Mouse (Mus musculus): Measurements from ENCODE around the gene Rnaseh1.

Rnaseh1 gene

DNA sequence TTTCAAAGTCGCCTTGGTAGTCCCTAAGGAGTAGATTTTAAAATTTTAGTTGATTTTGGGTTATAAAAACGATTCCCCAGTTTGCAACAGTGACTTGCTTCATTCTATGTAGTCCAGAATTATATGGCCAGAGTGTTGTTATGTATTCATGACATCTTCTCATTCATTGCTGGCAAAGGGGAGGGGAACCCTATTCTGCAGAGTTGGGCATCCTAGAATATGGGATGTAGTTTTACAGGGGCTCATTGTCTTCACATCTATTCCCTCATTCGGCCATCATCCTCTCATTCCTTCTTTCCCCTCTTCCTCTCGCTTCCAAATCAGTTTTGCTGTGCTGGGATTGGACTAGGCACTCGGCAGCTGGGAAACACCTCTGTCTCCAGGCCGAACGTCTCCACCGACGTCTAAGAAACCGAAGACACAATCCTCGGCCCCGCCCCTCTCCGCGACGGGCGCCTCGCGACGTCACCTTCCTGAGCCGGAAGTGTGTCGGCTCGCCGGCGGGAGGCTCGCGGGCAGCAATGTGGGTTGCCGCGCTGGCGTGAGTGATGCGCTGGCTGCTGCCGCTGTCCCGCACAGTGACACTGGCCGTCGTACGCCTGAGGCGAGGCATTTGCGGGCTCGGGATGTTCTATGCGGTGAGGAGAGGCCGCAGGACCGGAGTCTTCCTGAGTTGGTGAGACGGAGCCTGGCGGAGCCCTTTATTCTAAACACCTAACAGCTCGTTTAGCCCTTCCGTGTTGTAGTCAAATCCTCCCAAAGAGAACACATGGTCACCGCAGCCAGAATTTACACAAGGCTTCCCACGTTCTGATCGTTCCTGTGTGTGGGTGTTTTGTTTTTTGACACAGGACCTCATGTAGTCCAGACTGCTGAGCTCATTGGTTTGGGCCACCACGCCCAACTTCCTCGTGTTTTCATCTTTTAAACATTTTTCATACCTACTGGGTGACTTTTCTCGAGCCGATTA, at the start of gene Rnaseh1:
Rnaseh1 (plus strand) TSS at position 462 of the 970 bp plus-strand sequence.
- DNase-seq (ENCODE audit: low read depth, low spot score): peak; percentile 96

DNA sequence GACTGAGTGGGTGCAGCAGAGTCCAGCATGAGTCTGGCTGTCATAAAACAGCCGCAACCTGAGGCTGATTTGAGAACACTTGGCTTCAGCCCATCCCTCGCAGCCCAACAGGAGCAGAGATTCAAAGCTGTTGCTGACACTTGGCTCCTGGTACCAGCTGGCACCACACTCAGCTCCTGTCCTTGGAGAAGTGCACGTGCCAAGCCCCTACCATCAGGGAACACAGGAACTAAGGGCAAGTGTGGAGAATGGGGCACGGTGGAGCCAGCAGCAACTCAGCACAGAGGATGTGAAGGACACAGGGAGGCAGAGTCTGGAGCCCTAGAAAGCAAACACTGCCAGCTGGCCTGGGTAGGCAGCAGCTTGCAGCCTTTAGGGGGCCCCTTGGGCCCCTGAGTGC, 47.1 kb upstream of the Rnaseh1 start:
- peak; percentile 37 for DNase-seq (ENCODE audit: low read depth, low spot score)

DNA sequence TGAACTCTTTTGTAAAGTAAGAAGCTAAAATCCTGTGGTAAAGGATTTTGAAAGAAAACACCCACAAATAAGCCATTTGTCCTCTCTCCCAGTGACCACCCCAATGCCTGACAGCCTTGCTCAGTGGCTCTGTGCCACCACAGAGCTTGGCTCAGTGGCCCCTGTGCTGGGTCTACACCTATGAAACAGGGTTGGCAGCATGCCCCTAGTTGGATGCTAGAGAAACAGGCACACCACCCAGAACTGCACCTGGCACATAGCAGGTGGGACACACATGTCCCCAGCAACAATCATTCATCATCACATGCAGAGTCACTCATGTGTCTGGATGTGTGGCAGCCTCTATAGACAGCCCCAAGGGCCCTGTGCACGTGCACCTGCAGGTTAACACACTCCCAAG, 45.9 kb upstream of the Rnaseh1 start:
- DNase-seq (ENCODE audit: low read depth, low spot score): no peak

DNA sequence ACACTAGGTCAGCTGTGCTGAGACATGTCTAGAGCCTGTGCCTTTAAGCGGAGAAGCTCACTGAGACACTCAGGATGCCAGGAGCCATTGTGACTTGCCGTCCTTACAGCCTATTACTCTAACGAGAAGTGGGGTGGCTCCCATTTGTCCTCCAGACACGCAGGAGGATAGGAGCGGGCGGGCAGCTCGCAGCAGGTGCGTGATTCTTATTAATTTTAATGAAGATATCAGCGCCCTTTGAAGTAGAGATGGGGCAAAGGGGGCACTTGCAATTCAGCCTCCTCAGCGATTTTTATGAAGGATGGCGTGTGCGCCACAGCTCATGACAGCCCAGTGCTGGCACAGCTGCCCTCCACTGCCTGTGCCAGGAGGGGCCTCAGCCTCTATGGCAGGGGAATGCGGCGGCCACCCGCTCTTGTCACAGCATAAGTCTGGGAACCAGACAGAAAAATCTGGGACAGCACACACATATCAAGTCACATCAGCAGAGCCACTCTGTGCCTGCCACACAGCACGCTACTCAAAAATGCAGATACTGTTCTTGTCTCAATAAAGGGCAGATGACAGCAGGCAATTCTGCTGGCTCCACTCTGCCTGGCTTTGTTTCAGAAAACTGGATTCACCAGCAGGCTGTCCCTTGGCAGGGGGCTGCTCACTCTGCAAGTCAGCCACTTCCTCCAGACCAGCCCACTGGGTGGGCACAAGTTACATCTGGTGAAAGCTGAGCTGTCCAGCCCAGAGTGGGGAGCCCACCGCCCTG, 41.7 kb upstream of the Rnaseh1 start:
- no peak for DNase-seq (ENCODE audit: low read depth, low spot score)

DNA sequence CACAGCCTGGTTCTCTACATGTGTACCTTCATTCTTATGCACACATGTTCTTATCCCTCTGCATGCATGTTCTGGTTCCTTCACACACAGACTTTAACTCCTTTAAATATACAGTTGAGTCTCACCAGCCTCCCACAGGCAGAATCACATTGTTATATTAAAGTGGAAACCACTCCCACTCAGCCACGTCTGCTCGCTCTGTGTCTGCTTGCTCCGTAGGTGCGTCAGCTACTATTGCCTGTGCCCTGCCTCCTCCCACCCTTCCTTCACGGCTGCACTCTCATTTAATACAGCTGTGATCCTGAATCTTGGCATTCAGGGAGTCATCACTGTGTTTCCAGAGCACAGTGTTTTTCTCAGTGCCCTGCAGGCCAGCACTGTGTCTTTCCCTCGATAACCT, 37.0 kb upstream of the Rnaseh1 start:
- no peak for DNase-seq (ENCODE audit: low read depth, low spot score)

DNA sequence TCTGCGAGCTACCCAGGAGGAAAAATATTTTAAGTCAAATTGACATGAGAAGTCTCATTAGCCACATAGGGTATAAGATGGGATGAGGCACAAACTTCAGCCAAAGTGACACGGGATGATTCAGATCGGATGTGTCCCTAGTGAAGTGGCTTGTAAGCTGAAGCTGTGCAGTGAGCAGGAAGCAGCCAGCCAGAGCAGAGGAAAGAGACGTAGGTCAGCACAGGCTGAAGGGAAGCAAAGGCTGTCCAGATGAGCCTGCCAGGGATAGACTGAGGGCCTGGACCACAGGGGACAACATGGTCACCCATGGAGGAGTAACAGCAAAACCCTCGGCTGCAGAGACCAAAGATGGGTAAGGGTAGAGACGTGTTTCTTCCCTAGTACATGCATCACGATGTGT, 35.0 kb upstream of the Rnaseh1 start:
- DNase-seq (ENCODE audit: low read depth, low spot score): no peak

DNA sequence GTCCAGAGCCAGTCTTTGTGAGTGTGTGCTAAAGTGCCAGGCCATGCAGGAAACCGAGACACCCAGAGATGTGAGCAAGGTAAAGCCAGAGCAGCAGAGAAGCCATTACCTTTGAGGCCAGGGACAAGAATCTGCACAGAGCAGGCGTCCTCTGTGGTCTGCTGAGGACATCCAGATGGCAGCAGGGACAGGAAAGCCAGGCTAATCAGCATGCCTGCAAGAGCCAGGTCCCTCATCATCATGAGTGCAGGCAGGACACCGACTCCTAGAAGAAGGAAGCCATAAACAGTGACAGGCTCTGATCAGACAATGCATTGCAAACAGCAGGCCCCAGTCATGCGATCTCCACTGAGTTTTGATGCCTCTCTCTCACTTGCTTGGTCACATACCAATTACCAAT, 32.1 kb upstream of the Rnaseh1 start:
- no peak for DNase-seq (ENCODE audit: low read depth, low spot score)

DNA sequence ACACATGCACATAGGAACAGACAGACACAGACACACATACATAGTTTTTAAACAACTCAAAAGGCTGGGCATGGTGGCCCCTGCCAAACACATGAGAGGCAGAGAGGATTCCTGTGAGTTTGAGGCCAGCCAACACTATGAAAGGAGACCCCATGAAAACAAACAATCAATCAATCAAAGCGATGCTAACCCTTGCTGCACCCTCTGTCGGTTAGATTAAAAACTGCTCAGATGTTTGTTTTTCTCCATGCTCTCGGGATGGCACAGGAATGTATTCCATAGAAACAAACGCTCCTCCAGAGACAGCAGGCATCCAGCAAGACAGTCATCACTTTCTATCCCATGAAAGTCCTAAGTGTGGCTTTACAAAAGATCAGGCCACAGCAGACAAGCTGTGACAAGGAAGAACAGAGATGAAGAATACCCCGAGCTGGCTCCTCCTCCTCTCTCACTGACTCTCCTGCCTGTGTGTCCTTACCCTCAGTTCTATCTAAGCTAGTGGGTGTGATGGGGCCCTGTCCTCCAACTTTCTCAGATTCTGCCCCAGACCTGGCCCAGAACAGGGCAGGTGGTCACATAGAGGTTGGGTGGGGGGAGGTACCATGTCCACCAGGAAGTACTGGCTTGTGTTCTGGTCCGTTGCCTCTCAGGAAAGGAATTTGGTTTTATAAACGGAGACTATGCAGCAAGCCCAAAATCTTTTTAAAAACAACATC, 27.8 kb upstream of the Rnaseh1 start:
- DNase-seq (ENCODE audit: low read depth, low spot score): no peak

DNA sequence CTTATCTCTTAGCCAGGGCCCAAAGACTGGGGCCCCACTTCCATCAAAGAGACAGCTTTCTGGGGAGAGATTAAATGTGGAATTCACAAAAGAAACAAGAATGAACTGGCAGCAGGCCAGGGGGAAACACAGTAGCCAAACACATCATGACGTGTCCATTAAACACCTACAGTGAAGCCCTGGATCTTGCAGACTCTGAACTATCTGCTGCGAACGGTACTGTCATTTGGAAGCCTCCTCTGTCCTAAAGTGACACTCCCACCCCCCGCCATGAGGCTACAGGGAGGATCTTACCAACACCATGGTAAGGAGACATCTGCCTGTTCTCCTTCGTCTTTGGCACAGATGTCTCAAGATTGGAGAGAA, 27.3 kb upstream of the Rnaseh1 start:
- no peak for DNase-seq (ENCODE audit: low read depth, low spot score)

DNA sequence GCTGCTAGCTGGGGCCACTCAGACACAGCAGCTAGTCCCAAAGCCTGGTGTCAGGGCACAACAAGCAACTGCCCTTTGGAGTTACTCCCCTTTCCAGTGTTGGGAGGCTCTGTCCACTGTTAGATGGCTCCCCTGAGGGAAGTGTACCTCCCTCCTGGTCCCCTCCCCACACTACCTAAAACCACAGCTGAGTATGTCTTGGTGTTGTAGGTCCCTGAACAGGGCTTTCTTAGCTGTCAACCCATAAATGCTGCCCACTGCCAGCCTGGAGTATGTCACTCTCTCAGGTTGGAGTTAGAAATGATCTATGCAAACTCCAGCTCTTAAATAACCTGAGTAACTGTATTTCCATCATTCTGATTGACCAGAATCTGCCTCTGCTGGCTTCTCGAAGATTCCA, 26.8 kb upstream of the Rnaseh1 start:
- no peak for DNase-seq (ENCODE audit: low read depth, low spot score)

DNA sequence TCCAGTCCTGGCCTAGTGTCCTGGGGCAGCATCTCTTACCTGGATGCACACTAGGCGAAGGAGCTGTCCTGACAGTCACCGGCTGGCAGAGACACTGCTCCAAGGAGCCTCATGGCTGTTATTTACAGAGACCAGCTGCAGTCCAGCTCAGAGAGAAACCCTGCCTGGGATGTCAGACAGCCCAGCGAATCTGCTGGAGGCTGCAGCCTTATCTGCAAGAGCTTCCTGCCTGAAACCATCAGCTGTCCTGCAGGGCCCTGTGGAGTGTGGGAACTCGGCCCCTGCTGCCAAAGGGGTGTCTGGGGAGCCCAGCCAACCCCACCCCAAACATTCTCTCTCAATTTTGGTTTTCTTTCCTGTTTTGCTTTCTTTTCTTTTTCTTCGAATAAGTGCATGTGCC, 26.2 kb upstream of the Rnaseh1 start, which contains the start of gene Colec11:
Colec11 (minus strand) TSS at position 183 of the 400 bp plus-strand sequence.
- no peak for DNase-seq (ENCODE audit: low read depth, low spot score)

DNA sequence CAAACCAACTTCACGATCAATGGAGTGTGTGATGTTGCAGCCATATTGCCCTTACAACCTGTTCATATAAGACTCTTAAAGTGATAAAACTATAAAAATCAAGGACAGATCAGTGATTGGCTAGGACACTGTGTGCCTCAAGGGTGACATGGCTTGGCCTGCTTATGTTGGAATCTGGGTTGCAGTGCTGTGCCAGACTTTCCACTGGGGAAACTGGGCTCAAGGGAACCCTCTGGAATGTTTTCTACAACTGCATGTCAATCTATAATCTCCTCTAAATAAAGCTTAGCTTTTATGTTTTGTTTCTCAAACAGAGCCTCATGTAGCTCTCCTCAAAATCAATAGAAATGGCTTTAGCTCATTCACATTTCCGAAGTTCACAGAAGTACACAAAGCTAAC, 25.2 kb upstream of the Rnaseh1 start:
- no peak for DNase-seq (ENCODE audit: low read depth, low spot score)

DNA sequence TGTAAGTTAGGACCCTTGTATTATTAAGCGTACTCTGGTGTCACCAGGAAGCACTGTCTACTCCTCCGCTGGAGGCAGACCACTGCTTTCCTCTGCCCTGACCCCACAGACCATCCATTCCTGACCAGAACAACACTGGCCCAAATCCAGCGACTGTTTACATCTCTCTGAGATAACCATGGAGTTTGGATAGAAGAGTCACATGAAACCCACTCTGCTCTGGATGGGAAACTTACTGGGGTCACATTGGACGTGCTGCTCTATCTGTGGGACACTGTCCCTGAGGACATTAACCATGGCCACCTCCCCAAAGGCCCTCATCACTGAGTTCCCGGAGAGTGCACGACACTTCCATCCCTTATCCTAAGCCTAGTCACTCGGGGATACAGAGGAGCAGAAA, 24.0 kb upstream of the Rnaseh1 start:
- no peak for DNase-seq (ENCODE audit: low read depth, low spot score)

DNA sequence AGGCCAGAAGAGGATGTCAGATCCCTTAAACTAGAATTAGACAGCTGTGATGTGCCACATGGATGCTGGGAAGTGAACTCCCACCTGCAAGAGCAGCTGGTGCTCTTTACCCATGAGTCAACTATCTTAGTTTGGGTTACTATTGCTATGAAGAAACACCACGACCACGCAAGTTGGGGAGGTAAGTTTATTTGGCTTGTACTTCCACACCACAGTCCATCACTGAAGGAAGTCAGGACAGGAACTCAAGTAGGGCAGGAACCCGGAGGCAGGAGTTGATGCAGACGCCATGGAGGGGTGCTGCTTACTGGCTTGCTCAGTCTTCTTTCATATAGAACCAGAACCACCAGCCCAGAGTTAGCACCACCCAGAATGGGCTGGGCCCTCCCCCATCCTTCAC, 22.3 kb upstream of the Rnaseh1 start:
- peak; percentile 53 for DNase-seq (ENCODE audit: low read depth, low spot score)

DNA sequence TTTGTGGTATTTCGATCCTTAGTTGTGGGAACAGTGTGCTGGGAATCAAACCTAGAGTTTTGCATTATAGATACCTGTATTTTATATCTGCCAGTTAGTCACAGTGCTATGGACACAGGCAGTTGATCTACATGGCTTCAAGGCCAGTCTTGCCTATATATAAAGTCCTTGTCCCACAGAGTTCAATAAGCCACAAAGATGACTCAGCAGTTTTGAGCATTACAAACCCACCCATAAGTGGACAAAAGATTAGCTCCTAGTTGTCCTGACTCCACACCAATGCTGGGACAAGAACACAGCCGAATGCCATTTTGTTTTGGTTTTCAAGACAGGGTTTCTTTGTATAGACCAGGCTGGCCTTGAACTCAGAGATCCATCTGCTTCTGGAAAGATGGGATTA, 21.0 kb upstream of the Rnaseh1 start:
- peak; percentile 43 for DNase-seq (ENCODE audit: low read depth, low spot score)

DNA sequence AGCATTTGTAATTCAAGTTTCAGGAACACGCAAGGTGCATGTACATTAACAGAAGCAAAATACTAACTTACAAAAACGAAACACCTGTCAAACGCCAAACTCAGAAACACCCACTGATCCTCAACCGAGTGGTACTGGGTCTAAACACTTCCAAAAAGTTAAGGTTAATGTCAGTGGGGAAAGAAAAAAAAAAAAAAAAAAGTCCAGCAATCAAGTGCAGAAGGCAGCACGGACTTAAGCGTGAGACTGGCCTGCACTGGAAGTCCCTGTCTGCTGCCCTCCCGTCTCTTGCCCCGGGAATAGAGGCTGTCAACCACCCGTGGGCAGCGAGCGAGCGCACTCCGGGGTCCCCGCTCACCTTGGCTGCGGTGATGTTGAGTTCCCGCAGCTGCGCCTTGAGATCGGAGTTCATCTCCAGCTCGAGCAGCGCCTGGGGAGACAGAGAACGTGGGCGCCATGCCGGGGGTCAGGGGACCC, 14.3 kb upstream of the Rnaseh1 start:
- DNase-seq (ENCODE audit: low read depth, low spot score): peak; percentile 41

DNA sequence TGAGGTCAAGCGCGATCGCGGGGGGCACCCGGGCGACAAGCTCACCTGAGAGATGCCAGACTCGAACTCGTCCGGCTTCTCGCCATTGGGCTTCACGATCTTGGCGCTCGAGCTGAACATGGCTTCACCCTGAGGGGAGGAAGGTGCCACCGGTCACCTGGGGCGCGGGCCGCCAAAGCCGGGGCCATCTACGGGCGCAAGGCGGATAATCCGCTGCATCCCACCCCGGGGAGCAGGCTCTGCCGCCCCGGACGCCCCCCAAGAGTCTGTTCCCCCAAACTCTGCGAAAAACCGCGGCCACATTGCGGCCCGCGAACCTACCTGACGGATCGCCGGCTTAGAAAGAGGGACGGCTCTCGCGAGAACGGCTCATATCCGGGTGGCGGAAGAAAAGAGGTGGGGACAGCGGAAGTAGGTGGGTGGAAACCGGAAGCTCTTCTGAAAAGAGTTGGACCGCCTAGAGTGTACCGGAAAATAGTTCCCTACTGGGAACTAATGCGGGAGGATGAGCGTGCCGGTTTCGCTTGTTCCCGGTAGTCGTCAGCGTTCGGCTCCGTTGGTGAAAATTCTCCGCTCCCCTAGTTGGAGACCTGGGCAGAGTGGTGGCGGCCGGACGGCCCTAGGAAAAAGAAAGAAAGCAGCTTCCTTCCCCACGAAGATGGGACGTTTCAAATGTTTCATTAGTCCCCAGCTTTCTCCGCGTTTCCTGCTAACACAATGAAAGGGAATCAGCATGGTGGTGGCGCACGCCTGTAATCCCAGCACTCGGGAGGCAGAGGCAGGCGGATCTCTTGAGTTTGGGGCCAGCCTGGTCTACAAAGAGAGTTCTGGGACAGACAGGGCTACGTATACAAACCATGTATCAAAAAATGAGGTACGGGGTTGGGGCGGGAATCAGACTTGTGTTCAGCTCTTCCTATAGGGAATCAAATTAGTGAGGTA, 13.6 kb upstream of the Rnaseh1 start, which contains the start of gene Rps7:
Rps7 (minus strand) TSS at position 419 of the 942 bp plus-strand sequence.
- peak; percentile 96 for DNase-seq (ENCODE audit: low read depth, low spot score)

DNA sequence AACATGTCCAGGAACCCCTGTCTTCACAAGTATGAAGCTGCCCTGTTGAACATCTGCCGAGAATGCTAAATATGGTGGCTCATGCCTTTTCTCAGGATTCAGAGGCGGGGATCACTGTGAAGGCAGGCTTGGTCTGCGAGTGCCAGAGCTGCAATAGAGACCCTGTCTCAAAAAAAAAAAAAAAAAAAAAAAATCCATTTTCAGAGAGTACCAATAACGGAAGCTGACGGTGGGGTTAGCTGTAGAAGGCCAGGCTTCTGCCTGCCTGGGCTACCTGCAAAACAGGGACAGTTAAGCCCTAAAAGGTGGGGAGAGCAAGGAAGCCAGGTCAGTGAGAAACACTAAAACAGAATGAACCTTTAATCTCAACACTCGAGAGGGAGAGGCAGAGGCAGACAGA, 12.9 kb upstream of the Rnaseh1 start:
- DNase-seq (ENCODE audit: low read depth, low spot score): peak; percentile 43

DNA sequence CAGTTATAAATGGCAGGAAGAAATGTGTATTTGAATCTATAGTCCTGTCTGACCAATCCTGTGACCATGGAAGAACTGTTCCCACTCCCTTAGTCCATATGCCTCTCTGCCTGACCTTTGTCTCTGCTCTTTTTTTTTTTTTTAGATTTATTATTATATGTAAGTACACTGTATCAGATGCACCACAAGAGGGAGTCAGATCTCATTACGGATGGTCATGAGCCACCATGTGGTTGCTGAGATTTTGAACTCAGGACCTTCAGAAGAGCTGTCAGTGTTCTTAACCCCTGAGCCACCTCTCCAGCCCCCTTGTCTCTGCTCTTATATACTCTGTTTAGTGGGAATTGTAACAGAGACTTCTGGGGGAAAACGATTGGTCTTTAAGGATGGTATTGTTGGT, 10.6 kb upstream of the Rnaseh1 start:
- peak; percentile 40 for DNase-seq (ENCODE audit: low read depth, low spot score)

DNA sequence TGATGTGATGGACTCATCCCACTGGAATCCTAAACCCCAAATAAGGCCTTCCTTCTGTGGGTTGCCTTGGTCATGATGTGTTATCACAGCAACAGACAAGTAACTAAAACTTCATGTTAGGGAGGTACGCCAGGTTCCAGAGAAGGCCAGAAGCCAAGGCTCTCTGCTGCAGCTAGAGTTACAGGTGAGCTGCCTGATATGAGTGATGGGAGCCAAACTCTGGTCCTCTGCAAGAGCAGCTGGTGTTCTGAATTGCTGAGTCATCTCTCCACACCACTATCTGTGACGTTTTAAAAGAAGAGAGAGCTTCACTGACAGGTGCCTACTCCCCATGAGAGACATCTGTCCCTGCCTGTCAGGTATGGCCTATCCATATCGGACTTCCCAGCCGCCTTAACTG, 13.2 kb downstream of the Rnaseh1 start:
- DNase-seq (ENCODE audit: low read depth, low spot score): no peak

DNA sequence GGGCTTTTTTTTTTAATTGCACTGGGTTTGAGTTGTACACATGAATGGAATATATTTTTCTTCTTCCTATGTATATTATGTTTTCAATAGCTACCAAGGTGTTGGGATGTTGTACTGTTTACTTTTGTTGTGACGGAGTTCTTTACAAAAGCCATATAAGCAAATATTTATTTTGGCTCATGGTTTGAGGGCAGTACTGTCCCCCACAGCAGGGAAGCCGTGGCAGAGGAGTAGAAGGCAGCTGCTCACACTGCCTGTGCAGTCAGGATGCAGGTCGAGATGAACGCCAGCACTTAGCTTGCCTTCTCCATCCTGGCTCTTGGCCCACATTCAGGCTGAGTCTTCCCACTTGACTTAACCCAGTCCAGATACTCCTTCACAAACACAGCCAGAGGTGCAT, 17.3 kb downstream of the Rnaseh1 start:
- DNase-seq (ENCODE audit: low read depth, low spot score): no peak
